Comparison of ENCODE assay signal across 24 mouse cellular contexts in genomic region chr9:96419151-96419550, GRCm38 (mm10). TPM values are rescaled to one million over a fixed set of nuclear protein-coding genes. Genes with fewer than 3 reads are reported as not detected.
DNase-seq lines count a peak whose midpoint lies in the region; ATAC-seq and TF ChIP-seq lines count a peak whose summit lies in the region.
"Had no signal": no experiment of that assay in that cellular context is flagged by ENCODE, and none has a peak within 500 bp of the region (broad histone marks: within the 10 kb centered on the region; RNA-seq: fewer than 3 reads in every experiment).

No protein-coding gene starts in this region.

- H3K4me1 ChIP-seq in heart, embryonic 12.5 days (replicated peaks): peaks cover 8% of the 10 kb centered on the region
- H3K4me1 ChIP-seq in lung, postnatal 0 days (ENCODE audit: insufficient read depth, low read depth, low read length): peaks cover 7% of the 10 kb centered on the region; the same call in 1 of the 2 replicates
- H3K4me1 ChIP-seq: embryonic facial prominence, embryonic 12.5 days; midbrain, embryonic 12.5 days; neural tube, embryonic 13.5 days had no signal

- H3K4me3 ChIP-seq in heart, embryonic 12.5 days: no peak overlapping the region
- no peak overlapping the region for H3K4me3 ChIP-seq in lung, postnatal 0 days (ENCODE audit: low read depth, low read length)
- H3K4me3 ChIP-seq: embryonic facial prominence, embryonic 12.5 days; erythroblast, embryonic 14.5 days; left cerebral cortex, adult 2 months; limb, embryonic 12.5 days; lung, embryonic 15.5 days; midbrain, embryonic 12.5 days; neural tube, embryonic 13.5 days had no signal

- WGBS in heart, embryonic 12.5 days: 76% methylated on average over 5 of the region's 5 CpGs
- 54% methylated on average over 5 of the region's 5 CpGs for WGBS in lung, postnatal 0 days

- TF ChIP-seq EP300 in lung, postnatal 0 days (IDR thresholded peaks at IDR 0.05): no peak

- H3K36me3 ChIP-seq in heart, embryonic 12.5 days: no peaks in the 10 kb centered on the region
- H3K36me3 ChIP-seq in lung, postnatal 0 days (ENCODE audit: insufficient read depth, low read length): no peaks in the 10 kb centered on the region
- H3K36me3 ChIP-seq: embryonic facial prominence, embryonic 12.5 days; G1E; limb, embryonic 12.5 days; lung, embryonic 15.5 days; midbrain, embryonic 12.5 days; neural tube, embryonic 13.5 days had no signal

- DNase-seq in heart, adult 11 months: peak; percentile 89
- DNase-seq in lung, postnatal 0 days (ENCODE audit: low spot score): peak; percentile 39
- DNase-seq in lung, postnatal 10 days: no peak
- DNase-seq in adrenal gland, postnatal 10 days: peak; percentile 64
- no peak for DNase-seq in yolk sac, embryonic 10.5 days (ENCODE audit: low spot score)
- DNase-seq in left cerebral cortex, postnatal 14 days (ENCODE audit: low spot score in 2 of 2): no peak
- DNase-seq: cerebellum, adult 9-10 months; gastrocnemius, postnatal 14 days; layer of hippocampus, adult 9-11 months; right cerebral cortex, adult 18-20 months; thymus, postnatal 36 days had no signal

- no peak overlapping the region for H3K27ac ChIP-seq in heart, embryonic 12.5 days (ENCODE audit: poor library complexity, severe bottlenecking)
- no peak overlapping the region for H3K27ac ChIP-seq in lung, postnatal 0 days (ENCODE audit: low read length)
- H3K27ac ChIP-seq: embryonic facial prominence, embryonic 12.5 days; left cerebral cortex, adult 2 months; limb, embryonic 12.5 days; liver, embryonic 14.5 days; lung, embryonic 15.5 days; midbrain, embryonic 12.5 days; neural tube, embryonic 13.5 days had no signal

- intact Hi-C loops in left cerebral cortex, postnatal 14 days (cut with DNase I): no loop called here

- H3K9me3 ChIP-seq in heart, embryonic 12.5 days (replicated peaks): peaks cover 7% of the 10 kb centered on the region; the same call in 1 of the 2 replicates
- no peaks in the 10 kb centered on the region for H3K9me3 ChIP-seq in lung, postnatal 0 days (ENCODE audit: low read length)
- H3K9me3 ChIP-seq: embryonic facial prominence, embryonic 12.5 days; G1E; limb, embryonic 12.5 days; lung, embryonic 15.5 days; midbrain, embryonic 12.5 days; neural tube, embryonic 13.5 days had no signal

- no peaks in the 10 kb centered on the region for H3K27me3 ChIP-seq in heart, embryonic 12.5 days (replicated peaks)
- no peaks in the 10 kb centered on the region for H3K27me3 ChIP-seq in lung, postnatal 0 days (replicated peaks; ENCODE audit: insufficient read depth, low read length)
- H3K27me3 ChIP-seq: embryonic facial prominence, embryonic 12.5 days; limb, embryonic 12.5 days; lung, embryonic 15.5 days; midbrain, embryonic 12.5 days; neural tube, embryonic 13.5 days had no signal

- TF ChIP-seq CTCF in lung, postnatal 0 days (IDR thresholded peaks at IDR 0.05): no peak

- H3K4me2 ChIP-seq in heart, embryonic 12.5 days: no peak overlapping the region
- no peak overlapping the region for H3K4me2 ChIP-seq in lung, postnatal 0 days (replicated peaks; ENCODE audit: low read depth, low read length)
- H3K4me2 ChIP-seq: embryonic facial prominence, embryonic 12.5 days; limb, embryonic 12.5 days; lung, embryonic 15.5 days; midbrain, embryonic 12.5 days; neural tube, embryonic 13.5 days had no signal

- H3K9ac ChIP-seq in heart, embryonic 12.5 days: no peak overlapping the region
- H3K9ac ChIP-seq in lung, postnatal 0 days (replicated peaks; ENCODE audit: low read depth): no peak overlapping the region
- H3K9ac ChIP-seq: embryonic facial prominence, embryonic 12.5 days; limb, embryonic 12.5 days; liver, embryonic 14.5 days; lung, embryonic 15.5 days; midbrain, embryonic 12.5 days; neural tube, embryonic 13.5 days had no signal

- ATAC-seq in heart, embryonic 12.5 days (ENCODE audit: insufficient number of reproducible peaks, low FRiP score): no peak
- ATAC-seq in lung, postnatal 0 days: 0 out of 2 replicates have a peak, but pooled peaks have one; percentile 23
- ATAC-seq: forebrain, embryonic 14.5 days; hindbrain, embryonic 16.5 days; intestine, embryonic 16.5 days had no signal

RNA-seq across cellular contexts. Expression of gene Atp1b3, which starts 54.9 kb away (rescaled TPM):
- polyA plus RNA-seq in heart, embryonic 12.5 days (2016; fragmentation: Nextera tagmentation; extraction: Ambion mirVana): 164 and 168 TPM in 2 replicates
- polyA plus RNA-seq in lung, postnatal 0 days (2015; fragmentation: Nextera tagmentation; extraction: Ambion mirVana): 206 and 220 TPM in 2 replicates
- total RNA-seq in adrenal gland, postnatal 10 days (2021): 100 to 1,000 TPM; 135 to 154 TPM
- 10 to 100 TPM; 77.3 to 83.3 TPM for total RNA-seq in left cerebral cortex, postnatal 14 days (2021)

RNA-seq across cellular contexts. Expression of gene Rnf7, which starts 59.3 kb away (rescaled TPM):
- 235 and 244 TPM in 2 replicates for polyA plus RNA-seq in heart, embryonic 12.5 days (2016; fragmentation: Nextera tagmentation; extraction: Ambion mirVana)
- polyA plus RNA-seq in lung, postnatal 0 days (2015; fragmentation: Nextera tagmentation; extraction: Ambion mirVana): 160 and 168 TPM in 2 replicates
- total RNA-seq in adrenal gland, postnatal 10 days (2021): 10 to 100 TPM; 72.7 to 86.6 TPM
- total RNA-seq in left cerebral cortex, postnatal 14 days (2021): 10 to 100 TPM; 54.8 to 59.7 TPM

Comparison
In these comparisons a context has a peak if more than half of its experiments do, and no peak if none do; other contexts are left out.
1. DNase-seq: peak in heart, adult 11 months (single experiment), lung, postnatal 0 days (single experiment) and adrenal gland, postnatal 10 days (single experiment); none in lung, postnatal 10 days (single experiment), yolk sac, embryonic 10.5 days (single experiment) and left cerebral cortex, postnatal 14 days (0 of 2).